Mouse (Mus musculus) spleen, adult 2 months (tissue): ENCODE data around the gene Naf1.

Experiments
- CTCF ChIP-seq: fragments of 200-500 bp; IDR thresholded peaks from 2 replicates; pipeline ENCODE4 v1.5.1; 2011; ENCODE audit warnings: mild to moderate bottlenecking, inconsistent platforms; ENCODE audit not compliant: insufficient read depth, insufficient read length, insufficient replicate concordance; ENCODE audit errors: extremely low read depth
- POLR2A ChIP-seq: fragments of 200-500 bp; IDR thresholded peaks from 2 replicates; pipeline ENCODE4 v1.6.1; 2011; ENCODE audit warnings: low read depth, low read length, inconsistent platforms

- TF ChIP-seq CTCF (no peak), POLR2A (no peak)
Measured at GRCm38 (mm10) chr8:66905557-66905956, 45.5 kb downstream of the Naf1 start.
